9 mouse cellular contexts compared by ENCODE assay signal in the genomic region with DNA sequence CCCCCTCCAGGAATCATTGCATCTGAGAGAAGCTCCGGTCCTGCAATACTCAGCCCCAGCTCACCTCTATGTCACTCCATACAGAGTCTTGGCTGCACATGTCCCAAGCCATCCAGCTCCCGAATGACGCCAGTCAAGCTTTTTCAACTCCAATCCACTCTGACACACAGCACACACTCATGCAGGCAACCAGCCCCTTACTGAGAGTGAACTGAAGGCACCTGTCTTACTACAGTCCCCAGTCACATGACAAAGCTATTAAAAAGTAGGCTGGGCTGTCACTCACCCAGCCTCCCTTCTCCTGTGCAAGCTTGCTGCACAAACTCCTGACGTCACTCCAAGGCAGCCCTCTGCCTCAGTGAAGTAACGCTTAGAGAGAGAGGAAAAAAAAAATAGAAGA. TPM values are rescaled to one million over a fixed set of nuclear protein-coding genes. Genes with fewer than 3 reads are reported as not detected.
DNase-seq lines count a peak whose midpoint lies in the region; ATAC-seq lines count a peak whose summit lies in the region.
"Had no signal": no experiment of that assay in that cellular context is flagged by ENCODE, and none has a peak within 500 bp of the region (broad histone marks: within the 10 kb centered on the region; RNA-seq: fewer than 3 reads in every experiment).

No protein-coding gene starts in this region.

- peak overlapping the region; percentile 43 for H3K4me3 ChIP-seq in hindbrain, embryonic 11.5 days (ENCODE audit: low read depth, low read length)

- intact Hi-C loops in left cerebral cortex, postnatal 4 days (cut with DNase I) = no loop called here

- peak overlapping the region; percentile 67 for H3K4me2 ChIP-seq in hindbrain, embryonic 11.5 days (replicated peaks; ENCODE audit: low read depth, low read length)

- no peaks in the 10 kb centered on the region for H3K36me3 ChIP-seq in hindbrain, embryonic 11.5 days (ENCODE audit: control insufficient read depth, insufficient read depth, low read length)
- H3K36me3 ChIP-seq: G1E had no signal

- H3K27me3 ChIP-seq in hindbrain, embryonic 11.5 days (ENCODE audit: control insufficient read depth, insufficient read depth, low read length) = no peaks in the 10 kb centered on the region

- H3K4me1 ChIP-seq in hindbrain, embryonic 11.5 days (replicated peaks; ENCODE audit: control insufficient read depth, insufficient read depth, low read length) = no peaks in the 10 kb centered on the region

- peak; percentile 75 for ATAC-seq in hindbrain, embryonic 11.5 days (ENCODE audit: low FRiP score)

- 9% methylated on average over 5 of the region's 5 CpGs for WGBS in hindbrain, embryonic 11.5 days

- no peaks in the 10 kb centered on the region for H3K9me3 ChIP-seq in hindbrain, embryonic 11.5 days (ENCODE audit: control insufficient read depth, low read length)

- 0 out of 2 replicates have a peak overlapping the region, but pooled peaks have one; percentile 4 for H3K9ac ChIP-seq in hindbrain, embryonic 11.5 days (ENCODE audit: low read depth, low read length)

- H3K27ac ChIP-seq in hindbrain, embryonic 11.5 days (ENCODE audit: low read depth, low read length) = no peak overlapping the region

- peak; percentile 27 for DNase-seq in layer of hippocampus, adult 9-11 months
- no peak for DNase-seq in layer of hippocampus, postnatal 25 days (ENCODE audit: extremely low spot score in 1 of 2, low spot score in 1 of 2)
- peak; percentile 36 for DNase-seq in brain, embryonic 18.5 days (ENCODE audit: low read depth, low spot score)
- peak; percentile 68 for DNase-seq in forelimb bud, embryonic 11.5 days (ENCODE audit: low read depth, low spot score)
- peak; percentile 41 for DNase-seq in hindbrain, embryonic 11.5 days (ENCODE audit: low spot score)
- peak; percentile 5 for DNase-seq in left cerebral cortex, postnatal 4 days
- peak; percentile 59 for DNase-seq in mesoderm, embryonic 11.5 days (ENCODE audit: low read depth, low spot score)
- peak; percentile 64 for DNase-seq in yolk sac, embryonic 10.5 days (ENCODE audit: low spot score)

RNA-seq across cellular contexts. Expression of gene Ppargc1a, which starts 13.9 kb away (rescaled TPM):
- total RNA-seq in layer of hippocampus, postnatal 25 days (2021) = 10 to 100 TPM; 39.4 to 45.2 TPM
- polyA plus RNA-seq in hindbrain, embryonic 11.5 days (2014; fragmentation: Nextera tagmentation; extraction: Ambion mirVana) = 4.1 and 4.3 TPM in 2 replicates
- 10 to 100 TPM; 25.9 to 30.6 TPM for total RNA-seq in left cerebral cortex, postnatal 4 days (2021)
- polyA plus RNA-seq: G1E had no signal

Comparison
In these comparisons a context has a peak if more than half of its experiments do, and no peak if none do; other contexts are left out.
1. DNase-seq: peak in layer of hippocampus, adult 9-11 months (single experiment), brain, embryonic 18.5 days (single experiment), forelimb bud, embryonic 11.5 days (single experiment), hindbrain, embryonic 11.5 days (single experiment), left cerebral cortex, postnatal 4 days (single experiment), mesoderm, embryonic 11.5 days (single experiment) and yolk sac, embryonic 10.5 days (single experiment); none in layer of hippocampus, postnatal 25 days (0 of 2).